Mouse (Mus musculus) intestine, postnatal 0 days (tissue): ENCODE data around the gene Aak1. TPM values are rescaled to one million over a fixed set of nuclear protein-coding genes. Genes with fewer than 3 reads are reported as not detected.

ENCODE experiments used
- ATAC-seq: fragments of 200-750 bp; cut with Nextera tagmentation; 2 replicates; pipeline ENCODE4 v1.8.0; 2017; ENCODE audit warnings: mild to moderate bottlenecking, moderate TSS enrichment, moderate library complexity
- H3K27ac ChIP-seq: fragments of 300-500 bp; sonication (generic); 2 replicates; pipeline ENCODE4 v1.5.1; 2014; ENCODE audit warnings: mild to moderate bottlenecking, low read depth, low read length, moderate library complexity
- H3K27me3 ChIP-seq: fragments of 300-500 bp; sonication (generic); replicated peaks from 2 replicates; pipeline ENCODE4 v1.6.1; 2014; ENCODE audit warnings: low read length, mixed read lengths; ENCODE audit not compliant: control insufficient read depth, insufficient read depth
- H3K36me3 ChIP-seq: fragments of 300-500 bp; sonication (generic); 2 replicates; pipeline ENCODE4 v1.6.1; 2014; ENCODE audit warnings: mild to moderate bottlenecking, moderate library complexity; ENCODE audit not compliant: control insufficient read depth, insufficient read depth
- H3K4me1 ChIP-seq: fragments of 300-500 bp; sonication (generic); replicated peaks from 2 replicates; pipeline ENCODE4 v1.6.1; 2014; ENCODE audit warnings: antibody characterized with exemption, low read length, mixed read lengths; ENCODE audit not compliant: control insufficient read depth, insufficient read depth
- H3K4me2 ChIP-seq: fragments of 300-500 bp; sonication (generic); replicated peaks from 2 replicates; pipeline ENCODE4 v1.6.1; 2014; ENCODE audit warnings: low read depth, mild to moderate bottlenecking, moderate library complexity
- H3K4me3 ChIP-seq: fragments of 300-500 bp; sonication (generic); 2 replicates; pipeline ENCODE4 v1.5.1; 2014; ENCODE audit warnings: low read depth, low read length
- H3K9ac ChIP-seq: fragments of 300-500 bp; sonication (generic); 2 replicates; pipeline ENCODE4 v1.6.1; 2014; ENCODE audit warnings: mild to moderate bottlenecking, low read depth, low read length
- H3K9me3 ChIP-seq: fragments of 300-500 bp; sonication (generic); 2 replicates; pipeline ENCODE4 v1.6.1; 2016; ENCODE audit warnings: mixed run types; ENCODE audit not compliant: control insufficient read depth
- CTCF ChIP-seq: sonication (generic); IDR thresholded peaks from 2 replicates; pipeline ENCODE4 v1.5.1; 2016; ENCODE audit warnings: low read depth, mild to moderate bottlenecking, control low read depth, antibody characterized with exemption, moderate library complexity
- WGBS: fragments of 180-500 bp; shearing (Covaris S2); extraction: QIAGEN DNeasy Blood & Tissue Kit; methylation state at CpG from one replicate; pipeline ENCODE4 v1.1.7; 2014; 5-methylcytosine and 5-hydroxymethylcytosine counted together
- polyA plus RNA-seq: library from polyadenylated mRNA; unstranded; fragments of >200 nt; fragmentation: Nextera tagmentation; extraction: Ambion mirVana; gene quantifications from 2 replicates; pipeline ENCODE4 v1.2.1, GENCODE M21; 2015

Aak1 gene
- polyA plus RNA-seq, 1 experiment from 2014 or later: 5.7 TPM

DNA sequence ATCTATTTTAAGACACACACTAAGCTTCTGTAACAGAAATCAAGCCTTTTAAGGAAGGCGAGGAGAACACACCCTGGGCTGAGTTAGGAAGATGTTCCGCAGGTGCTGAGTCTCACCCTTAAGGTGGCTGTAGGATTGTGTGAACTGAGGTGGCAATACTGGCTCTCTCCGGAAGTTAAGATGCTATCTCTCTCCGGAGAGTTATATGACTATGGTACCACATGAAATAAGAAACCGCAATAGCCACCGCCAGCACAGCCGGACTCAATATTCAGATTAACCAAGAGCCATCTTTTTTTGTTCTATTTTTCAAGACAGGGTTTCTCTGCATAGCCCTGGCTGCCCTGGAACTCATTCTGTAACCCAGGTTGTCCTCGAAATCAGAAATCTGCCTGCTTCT lies 1.5 kb upstream of the Aak1 start:
- Histone ChIP-seq H3K36me3 (no peaks in the 10 kb centered on the region), H3K27me3 (no peaks in the 10 kb centered on the region), H3K9ac (no peak overlapping the region), H3K4me3 (no peak overlapping the region), H3K27ac (no peak overlapping the region), H3K4me2 (peak overlapping the region; percentile 84), H3K4me1 (no peaks in the 10 kb centered on the region; the same call in 1 of the 2 replicates), H3K9me3 (no peaks in the 10 kb centered on the region)
- no peak for ATAC-seq
- no peak for TF ChIP-seq CTCF
- 89% methylated on average over 8 of the region's 8 CpGs for WGBS

DNA sequence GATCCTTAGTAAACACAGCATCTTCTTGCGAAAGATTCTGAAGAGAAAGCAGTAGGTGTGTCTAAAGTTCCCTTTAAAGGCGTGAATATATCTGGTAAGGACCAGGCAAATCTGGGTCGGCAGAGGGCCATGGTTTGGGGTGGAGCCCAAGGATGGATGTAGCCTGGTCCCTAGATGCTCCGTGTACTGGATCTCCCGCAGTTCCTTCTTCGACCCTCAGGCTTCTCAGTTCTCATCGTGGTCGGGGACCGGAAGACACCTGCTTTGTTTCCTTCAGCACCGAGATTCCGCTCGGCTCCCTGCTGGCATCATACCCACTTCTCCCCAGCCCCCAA lies 770 bp upstream of the Aak1 start:
- Histone ChIP-seq H3K4me2 (peak overlapping the region; percentile 84), H3K9me3 (no peaks in the 10 kb centered on the region), H3K36me3 (no peaks in the 10 kb centered on the region), H3K9ac (peak overlapping the region; percentile 89), H3K4me3 (peak overlapping the region; percentile 94), H3K27me3 (no peaks in the 10 kb centered on the region), H3K27ac (peak overlapping the region; percentile 97; the same call in 1 of the 2 replicates), H3K4me1 (no peaks in the 10 kb centered on the region; the same call in 1 of the 2 replicates)
- WGBS: 0% methylated on average over 12 of the region's 12 CpGs
- peak; percentile 17; the same call in 1 of the 2 replicates for ATAC-seq
- 0 out of 2 replicates have a peak, but pooled peaks have one; percentile 1 for TF ChIP-seq CTCF

DNA sequence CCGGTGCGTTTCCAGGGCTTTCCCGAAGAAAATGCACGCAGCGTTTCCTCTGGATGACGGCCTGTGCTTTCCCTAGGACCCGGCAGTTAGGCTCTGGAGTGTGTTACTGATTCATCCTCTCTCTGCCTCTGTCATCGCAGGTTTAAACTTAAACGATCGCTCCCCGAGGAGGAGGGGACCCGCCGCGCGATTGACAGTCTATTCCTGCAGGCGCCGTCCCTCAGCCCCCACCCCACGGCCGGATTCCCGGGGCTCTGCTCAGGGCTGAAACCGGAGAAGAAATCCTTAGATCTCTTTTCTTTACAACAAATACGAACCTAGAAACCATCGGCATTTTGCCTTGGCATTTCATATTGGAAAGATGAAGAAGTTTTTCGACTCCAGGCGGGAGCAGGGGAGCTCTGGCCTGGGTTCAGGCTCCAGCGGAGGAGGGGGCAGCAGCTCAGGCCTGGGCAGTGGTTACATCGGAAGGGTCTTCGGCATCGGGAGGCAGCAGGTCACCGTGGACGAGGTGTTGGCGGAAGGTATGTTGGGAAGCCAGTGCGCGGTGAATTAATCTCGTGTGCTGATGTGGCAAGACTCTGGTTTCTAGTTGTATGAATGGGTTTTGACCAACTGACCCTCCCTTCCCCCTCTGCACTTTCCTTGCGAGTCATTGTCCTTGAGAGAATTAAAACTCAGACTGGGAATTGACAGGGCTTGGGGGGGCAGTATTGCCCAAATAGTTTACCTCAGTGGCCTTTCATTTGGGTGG lies 552 bp downstream of the Aak1 start:
- Histone ChIP-seq H3K4me2 (peak overlapping the region; percentile 84), H3K9ac (peak overlapping the region; percentile 89), H3K36me3 (no peaks in the 10 kb centered on the region), H3K4me1 (no peaks in the 10 kb centered on the region; the same call in 1 of the 2 replicates), H3K27me3 (no peaks in the 10 kb centered on the region), H3K9me3 (no peaks in the 10 kb centered on the region), H3K4me3 (peak overlapping the region; percentile 94), H3K27ac (peak overlapping the region; percentile 97)
- no peak; the same call in 1 of the 2 replicates for ATAC-seq
- WGBS: under 1% methylated on average over 36 of the region's 36 CpGs
- TF ChIP-seq CTCF: no peak

DNA sequence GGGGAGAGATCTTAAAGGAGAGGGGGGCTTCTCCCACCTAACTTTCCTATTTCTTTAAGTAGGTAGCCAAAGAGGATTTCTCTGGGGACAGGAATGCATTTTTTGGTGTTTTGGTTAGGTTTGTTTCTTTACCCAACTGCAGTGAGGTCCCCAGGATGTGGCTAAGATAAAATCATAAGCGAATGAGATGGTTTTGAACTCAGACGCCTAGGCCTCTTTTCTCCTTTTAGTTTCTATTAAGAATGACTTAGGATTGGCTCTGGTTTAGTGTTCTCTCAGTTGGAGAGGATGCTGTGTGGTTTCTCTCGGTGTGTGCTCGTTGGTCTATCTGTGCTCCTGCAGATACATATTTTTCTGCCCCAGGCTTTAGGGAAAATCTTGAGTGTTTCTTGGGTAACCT lies 1.3 kb downstream of the Aak1 start:
- peak overlapping the region; percentile 84 for H3K4me2 ChIP-seq
- H3K9ac ChIP-seq: peak overlapping the region; percentile 89
- no peaks in the 10 kb centered on the region for H3K36me3 ChIP-seq
- H3K27ac ChIP-seq: peak overlapping the region; percentile 69; the same call in 1 of the 2 replicates
- H3K27me3 ChIP-seq: no peaks in the 10 kb centered on the region
- no peaks in the 10 kb centered on the region for H3K9me3 ChIP-seq
- no peaks in the 10 kb centered on the region; the same call in 1 of the 2 replicates for H3K4me1 ChIP-seq
- ATAC-seq: no peak
- 18% methylated on average over 4 of the region's 4 CpGs for WGBS
- H3K4me3 ChIP-seq: peak overlapping the region; percentile 94
- no peak for TF ChIP-seq CTCF

DNA sequence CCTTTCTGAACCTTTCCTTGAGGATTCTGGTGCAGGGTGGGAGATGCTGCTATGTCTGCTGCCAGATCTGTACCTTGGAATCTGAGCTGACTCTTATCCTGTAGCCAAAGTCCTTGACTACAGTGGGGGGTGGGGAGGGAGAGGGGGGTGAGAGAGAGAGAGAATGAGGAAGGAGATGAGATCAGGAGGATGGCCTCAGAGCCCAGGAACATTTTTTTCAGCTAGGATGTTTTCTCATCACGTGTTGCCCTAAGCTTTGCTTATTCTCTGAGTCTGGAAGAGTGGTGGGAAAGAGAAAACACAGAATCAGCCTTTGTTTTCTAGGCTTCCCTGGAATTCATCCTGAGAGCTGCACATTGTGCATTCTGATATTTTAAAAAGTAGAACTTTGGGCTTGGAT lies 2.2 kb downstream of the Aak1 start:
- Histone ChIP-seq H3K36me3 (no peaks in the 10 kb centered on the region), H3K4me2 (peak overlapping the region; percentile 84), H3K27me3 (no peaks in the 10 kb centered on the region), H3K9ac (no peak overlapping the region), H3K27ac (no peak overlapping the region), H3K4me1 (no peaks in the 10 kb centered on the region; the same call in 1 of the 2 replicates), H3K4me3 (no peak overlapping the region), H3K9me3 (no peaks in the 10 kb centered on the region)
- WGBS: 0% methylated on average over 1 of the region's 1 CpGs
- 0 out of 2 replicates have a peak, but pooled peaks have one; percentile 11 for ATAC-seq
- TF ChIP-seq CTCF: no peak

DNA sequence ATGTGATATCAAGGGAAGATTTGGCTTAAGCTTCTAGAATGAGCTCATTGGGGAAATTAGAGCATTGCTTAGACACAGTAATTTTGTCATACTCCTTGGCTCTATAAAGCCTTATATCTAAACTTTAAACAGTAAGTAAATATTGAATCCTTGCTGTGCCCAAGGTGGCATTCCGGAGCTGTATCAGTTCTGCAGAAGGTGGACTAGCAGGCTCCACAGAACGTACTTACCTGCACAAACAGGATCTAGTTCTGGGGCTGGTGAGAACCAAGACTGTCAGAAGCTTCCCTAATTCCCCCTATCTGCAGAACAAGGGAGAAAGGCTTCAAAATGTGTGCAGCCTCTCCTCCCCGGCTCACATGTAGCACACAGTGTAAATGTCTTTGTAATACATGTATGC lies 4.6 kb downstream of the Aak1 start:
- TF ChIP-seq CTCF: no peak
- 59% methylated on average over 3 of the region's 3 CpGs for WGBS
- ATAC-seq: no peak
- Histone ChIP-seq H3K36me3 (no peaks in the 10 kb centered on the region), H3K4me2 (no peak overlapping the region), H3K4me3 (no peak overlapping the region), H3K9me3 (no peaks in the 10 kb centered on the region), H3K4me1 (no peaks in the 10 kb centered on the region), H3K27me3 (no peaks in the 10 kb centered on the region), H3K27ac (no peak overlapping the region), H3K9ac (no peak overlapping the region)
